Mouse (Mus musculus): ENCODE results near the gene Spaca3.

DNA sequence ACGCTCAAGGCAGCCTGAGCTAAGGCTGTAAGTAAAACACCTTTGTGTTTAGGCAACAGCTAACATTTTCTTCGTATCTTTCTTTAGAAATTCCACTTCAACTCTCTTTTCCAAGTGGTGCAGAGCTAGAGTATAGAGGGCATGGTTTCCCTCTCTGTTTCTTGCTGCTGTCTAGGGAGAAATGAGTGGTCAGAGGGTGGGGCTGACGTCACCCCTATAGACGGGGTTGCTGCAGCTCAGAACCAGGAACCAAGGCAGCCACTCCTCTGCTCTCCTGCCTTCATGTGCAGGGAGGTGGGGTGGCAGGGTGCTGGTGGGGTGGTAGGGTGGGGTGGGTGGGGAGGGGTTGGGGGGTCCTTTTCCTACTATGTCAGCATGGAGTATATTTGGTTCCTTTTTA, 22.3 kb upstream of the Spaca3 start:
- no peak for TF ChIP-seq CTCF (IDR thresholded peaks at IDR 0.05; ENCODE audit: low read depth, low read length)
- TF ChIP-seq POLR2A (IDR thresholded peaks at IDR 0.05; ENCODE audit: extremely low read depth, insufficient read depth, low read length), result no peak

Measured in liver, adult 2 months (tissue).